In genomic region chr15:7811856-7812733, GRCm38 (mm10) we compare ENCODE assay signal across 8 mouse cellular contexts. TPM values are rescaled to one million over a fixed set of nuclear protein-coding genes. Genes with fewer than 3 reads are reported as not detected.
DNase-seq lines count a peak whose midpoint lies in the region; ATAC-seq and TF ChIP-seq lines count a peak whose summit lies in the region.
"Had no signal": no experiment of that assay in that cellular context is flagged by ENCODE, and none has a peak within 500 bp of the region (broad histone marks: within the 10 kb centered on the region; RNA-seq: fewer than 3 reads in every experiment).

No protein-coding gene starts in this region.

- no peaks in the 10 kb centered on the region for H3K36me3 ChIP-seq in lung, postnatal 0 days (ENCODE audit: insufficient read depth, low read length)
- no peaks in the 10 kb centered on the region for H3K36me3 ChIP-seq in forebrain, embryonic 12.5 days (replicated peaks)
- H3K36me3 ChIP-seq in limb, embryonic 14.5 days (ENCODE audit: control insufficient read depth, insufficient read depth, low read length): no peaks in the 10 kb centered on the region

- no peak for TF ChIP-seq EP300 in lung, postnatal 0 days (IDR thresholded peaks at IDR 0.05)

- H3K27me3 ChIP-seq in lung, postnatal 0 days (replicated peaks; ENCODE audit: insufficient read depth, low read length): peaks cover 69% of the 10 kb centered on the region
- peaks cover 99% of the 10 kb centered on the region for H3K27me3 ChIP-seq in forebrain, embryonic 12.5 days
- H3K27me3 ChIP-seq in limb, embryonic 14.5 days (ENCODE audit: control insufficient read depth, insufficient read depth, low read length): peaks cover 96% of the 10 kb centered on the region

- H3K27ac ChIP-seq in lung, postnatal 0 days (ENCODE audit: low read length): no peak overlapping the region
- no peak overlapping the region for H3K27ac ChIP-seq in forebrain, embryonic 12.5 days
- H3K27ac ChIP-seq in limb, embryonic 14.5 days (replicated peaks; ENCODE audit: low read depth, low read length): no peak overlapping the region
- H3K27ac ChIP-seq: macrophage had no signal

- DNase-seq in lung, postnatal 0 days (ENCODE audit: low spot score): no peak
- DNase-seq in lung, postnatal 4 days: no peak
- DNase-seq in limb, embryonic 14.5 days (ENCODE audit: low spot score): no peak
- DNase-seq in yolk sac, embryonic 10.5 days (ENCODE audit: low spot score): peak; percentile 6
- no peak for DNase-seq in right cerebral cortex, adult 2 months (ENCODE audit: low spot score in 2 of 2)
- DNase-seq in urinary bladder, postnatal 4 days (ENCODE audit: low spot score in 2 of 2): no peak

- no peaks in the 10 kb centered on the region for H3K9me3 ChIP-seq in lung, postnatal 0 days (ENCODE audit: low read length)
- H3K9me3 ChIP-seq in forebrain, embryonic 12.5 days: no peaks in the 10 kb centered on the region
- no peaks in the 10 kb centered on the region for H3K9me3 ChIP-seq in limb, embryonic 14.5 days (ENCODE audit: control insufficient read depth, low read length)

- peak overlapping the region; percentile 52; the same call in 1 of the 2 replicates for H3K4me3 ChIP-seq in lung, postnatal 0 days (ENCODE audit: low read depth, low read length)
- H3K4me3 ChIP-seq in forebrain, embryonic 12.5 days (replicated peaks): no peak overlapping the region; the same call in 1 of the 2 replicates
- H3K4me3 ChIP-seq in limb, embryonic 14.5 days (replicated peaks; ENCODE audit: low read length): peak overlapping the region; percentile 59

- no peak for TF ChIP-seq POLR2A in limb, embryonic 14.5 days (IDR thresholded peaks at IDR 0.05; ENCODE audit: borderline replicate concordance, extremely low read depth, insufficient read depth, insufficient read length)

- no peak for TF ChIP-seq CTCF in lung, postnatal 0 days (IDR thresholded peaks at IDR 0.05)

- H3K9ac ChIP-seq in lung, postnatal 0 days (replicated peaks; ENCODE audit: low read depth): no peak overlapping the region
- H3K9ac ChIP-seq in forebrain, embryonic 12.5 days: no peak overlapping the region
- H3K9ac ChIP-seq in limb, embryonic 14.5 days (ENCODE audit: low read depth, low read length, severe bottlenecking): no peak overlapping the region

- H3K4me1 ChIP-seq in lung, postnatal 0 days (ENCODE audit: insufficient read depth, low read depth, low read length): peaks cover 7% of the 10 kb centered on the region; the same call in 1 of the 2 replicates
- peaks cover 45% of the 10 kb centered on the region for H3K4me1 ChIP-seq in forebrain, embryonic 12.5 days
- H3K4me1 ChIP-seq in limb, embryonic 14.5 days (ENCODE audit: control insufficient read depth, insufficient read depth, low read length): peaks cover 25% of the 10 kb centered on the region

- WGBS in lung, postnatal 0 days: 23% methylated on average over 24 of the region's 24 CpGs
- WGBS in forebrain, embryonic 12.5 days: 2% methylated on average over 24 of the region's 24 CpGs
- 5% methylated on average over 24 of the region's 24 CpGs for WGBS in limb, embryonic 14.5 days

- peak overlapping the region; percentile 95 for H3K4me2 ChIP-seq in lung, postnatal 0 days (replicated peaks; ENCODE audit: low read depth, low read length)
- H3K4me2 ChIP-seq in forebrain, embryonic 12.5 days: peak overlapping the region; percentile 92; the same call in 1 of the 2 replicates
- peak overlapping the region; percentile 99 for H3K4me2 ChIP-seq in limb, embryonic 14.5 days (replicated peaks; ENCODE audit: low read depth, low read length, severe bottlenecking)

- no peak for ATAC-seq in lung, postnatal 0 days
- ATAC-seq in forebrain, embryonic 12.5 days (ENCODE audit: low FRiP score): no peak
- no peak for ATAC-seq in limb, embryonic 14.5 days (ENCODE audit: low FRiP score, low read depth)

RNA-seq across cellular contexts. Expression of gene Gdnf, which starts 1.4 kb away (rescaled TPM):
- 0.30 and 0.33 TPM in 2 replicates for polyA plus RNA-seq in lung, postnatal 0 days (2015; fragmentation: Nextera tagmentation; extraction: Ambion mirVana)
- 0.14 and 0.28 TPM in 2 replicates for polyA plus RNA-seq in forebrain, embryonic 12.5 days (2016; fragmentation: Nextera tagmentation; extraction: Ambion mirVana)
- polyA plus RNA-seq in limb, embryonic 14.5 days (2012; rRNA removed): 2.8 and 3.2 TPM in 2 replicates
- polyA plus RNA-seq in limb, embryonic 14.5 days (2014; fragmentation: Nextera tagmentation; extraction: Ambion mirVana): 1.1 and 1.4 TPM in 2 replicates
- polyA plus RNA-seq: macrophage had no signal
